Mouse (Mus musculus) MEL (cell line): Measurements from ENCODE around the gene Dpm2. TPM values are rescaled to one million over a fixed set of nuclear protein-coding genes. Genes with fewer than 3 reads are reported as not detected.
A peak's percentile ranks its signal among the peaks of the same experiment; 100 is the strongest.

Experiments
- DNase-seq: peaks from one replicate; pipeline ENCODE4 v3.0.0; 2011; ENCODE audit warnings: low read depth, low spot score
- H3K27ac ChIP-seq: 2 replicates; pipeline ENCODE4 v1.5.1; 2012; ENCODE audit warnings: low read depth, mild to moderate bottlenecking, control low read depth, low read length, moderate library complexity; ENCODE audit not compliant: control insufficient read depth
- H3K27me3 ChIP-seq, 2 experiments: fragments of 150-350 bp in 1 of 2; sonication (generic) in 1 of 2; 2 replicates each; pipeline ENCODE4 v1.6.1; 2012; ENCODE audit warnings: low read length in 2 of 2, mild to moderate bottlenecking in 2 of 2, improper control_type of control experiment in 1 of 2, moderate library complexity in 1 of 2; ENCODE audit not compliant: insufficient read depth in 2 of 2, control insufficient read depth in 1 of 2
- H3K36me3 ChIP-seq, 2 experiments: 2 replicates each; pipeline ENCODE4 v1.6.1; 2012 to 2014; ENCODE audit warnings: low read length in 2 of 2, improper control_type of control experiment in 1 of 2, inconsistent platforms in 1 of 2, mild to moderate bottlenecking in 1 of 2; ENCODE audit not compliant: insufficient read depth in 2 of 2, control insufficient read depth in 1 of 2
- H3K4me1 ChIP-seq, 2 experiments: fragments of 150-350 bp in 1 of 2; sonication (generic) in 1 of 2; 2 replicates each; pipeline ENCODE4 v1.6.1; 2012; ENCODE audit warnings: low read length in 2 of 2, improper control_type of control experiment in 1 of 2, mild to moderate bottlenecking in 1 of 2; ENCODE audit not compliant: insufficient read depth in 2 of 2, control insufficient read depth in 1 of 2
- H3K4me3 ChIP-seq, 2 experiments: fragments of 150-350 bp in 1 of 2; sonication (generic) in 1 of 2; 2 replicates each; pipeline ENCODE4 v1.5.1; 2012; ENCODE audit warnings: low read depth in 2 of 2, low read length in 2 of 2, mild to moderate bottlenecking in 2 of 2, moderate library complexity in 2 of 2, control low read depth in 1 of 2, improper control_type of control experiment in 1 of 2; ENCODE audit not compliant: control insufficient read depth in 1 of 2, insufficient read depth in 1 of 2
- H3K79me2 ChIP-seq: 2 replicates; pipeline ENCODE4 v1.6.1; 2012; ENCODE audit warnings: mild to moderate bottlenecking, low read length, moderate library complexity; ENCODE audit not compliant: control insufficient read depth, poor library complexity, insufficient read depth
- H3K9ac ChIP-seq: 2 replicates; pipeline ENCODE4 v1.6.1; 2012; ENCODE audit warnings: low read depth, mild to moderate bottlenecking, control low read depth, low read length, moderate library complexity; ENCODE audit not compliant: control insufficient read depth, poor library complexity, severe bottlenecking
- H3K9me3 ChIP-seq: fragments of 150-350 bp; sonication (generic); replicated peaks from 2 replicates; pipeline ENCODE4 v1.6.1; 2012; ENCODE audit warnings: mild to moderate bottlenecking, low read length, improper control_type of control experiment, moderate library complexity; ENCODE audit not compliant: insufficient read depth
- BHLHE40 ChIP-seq: IDR thresholded peaks from 2 replicates; pipeline ENCODE4 v1.6.1; 2012; ENCODE audit warnings: low read depth, mild to moderate bottlenecking, inconsistent platforms, low read length, improper control_type of control experiment, borderline replicate concordance
- CHD1 ChIP-seq: IDR thresholded peaks from 2 replicates; pipeline ENCODE4 v1.6.1; 2012; ENCODE audit warnings: low read depth, mild to moderate bottlenecking, inconsistent platforms, low read length, improper control_type of control experiment
- CHD2 ChIP-seq: IDR thresholded peaks from 2 replicates; pipeline ENCODE4 v1.6.1; 2011; ENCODE audit warnings: low read length, improper control_type of control experiment
- GATA1 ChIP-seq: IDR thresholded peaks from 2 replicates; pipeline ENCODE4 v1.6.1; 2011; ENCODE audit warnings: low read depth, low read length, improper control_type of control experiment
- HCFC1 ChIP-seq: IDR thresholded peaks from 2 replicates; pipeline ENCODE4 v1.6.1; 2012; ENCODE audit warnings: low read depth, mild to moderate bottlenecking, inconsistent platforms, low read length, improper control_type of control experiment, moderate library complexity
- MEF2A ChIP-seq: IDR thresholded peaks from 2 replicates; pipeline ENCODE4 v1.6.1; 2014; ENCODE audit warnings: low read depth, mild to moderate bottlenecking, inconsistent platforms, low read length, improper control_type of control experiment; ENCODE audit not compliant: poor library complexity, insufficient replicate concordance, severe bottlenecking; ENCODE audit errors: extremely low read depth
- NRF1 ChIP-seq: IDR thresholded peaks from 2 replicates; pipeline ENCODE4 v1.6.1; 2014; ENCODE audit warnings: low read depth, mild to moderate bottlenecking, inconsistent platforms, low read length, improper control_type of control experiment, moderate library complexity; ENCODE audit not compliant: poor library complexity, insufficient read depth, severe bottlenecking
- POLR2A ChIP-seq, 2 experiments: IDR thresholded peaks; 2 replicates each; pipeline ENCODE4 v1.6.1; 2011 to 2012; ENCODE audit warnings: low read length in 2 of 2, mild to moderate bottlenecking in 2 of 2, control low read depth in 1 of 2, improper control_type of control experiment in 1 of 2, low read depth in 1 of 2, moderate library complexity in 1 of 2; ENCODE audit not compliant: control insufficient read depth in 1 of 2, insufficient read depth in 1 of 2, poor library complexity in 1 of 2
- RAD21 ChIP-seq: IDR thresholded peaks from 2 replicates; pipeline ENCODE4 v1.6.1; 2011; ENCODE audit warnings: mild to moderate bottlenecking, low read depth, low read length, improper control_type of control experiment
- RCOR1 ChIP-seq: IDR thresholded peaks from 2 replicates; pipeline ENCODE4 v1.6.1; 2012; ENCODE audit warnings: low read depth, mild to moderate bottlenecking, inconsistent platforms, low read length, improper control_type of control experiment
- SIN3A ChIP-seq: IDR thresholded peaks from 2 replicates; pipeline ENCODE4 v1.6.1; 2012; ENCODE audit warnings: low read length, improper control_type of control experiment, inconsistent platforms
- SMC3 ChIP-seq: IDR thresholded peaks from 2 replicates; pipeline ENCODE4 v1.6.1; 2011; ENCODE audit warnings: low read depth, low read length, improper control_type of control experiment
- TBP ChIP-seq: IDR thresholded peaks from 2 replicates; pipeline ENCODE4 v1.8.0; 2011; ENCODE audit warnings: low read depth, low read length, improper control_type of control experiment
- TCF12 ChIP-seq: IDR thresholded peaks from 2 replicates; pipeline ENCODE4 v1.6.1; 2014; ENCODE audit warnings: low read depth, mild to moderate bottlenecking, inconsistent platforms, low read length, improper control_type of control experiment, moderate library complexity
- USF2 ChIP-seq, 2 experiments: IDR thresholded peaks; 2 replicates each; pipeline ENCODE4 v1.6.1; 2011 to 2012; ENCODE audit warnings: improper control_type of control experiment in 2 of 2, low read length in 2 of 2, borderline replicate concordance in 1 of 2, inconsistent platforms in 1 of 2, low read depth in 1 of 2, mild to moderate bottlenecking in 1 of 2; ENCODE audit not compliant: insufficient read depth in 1 of 2
- ZNF384 ChIP-seq: IDR thresholded peaks from 2 replicates; pipeline ENCODE4 v1.6.1; 2012; ENCODE audit warnings: low read depth, mild to moderate bottlenecking, inconsistent platforms, low read length, improper control_type of control experiment
- polyA plus RNA-seq, 2 experiments: library from polyadenylated mRNA; stranded (reverse) in 1 of 2; unstranded in 1 of 2; fragments of >175 nt in 1 of 2; fragments of >200 nt in 1 of 2; gene quantifications; 2 replicates each; pipeline versions ENCODE4 v1.2.1 to v1.2.4; 2012; ENCODE audit warnings: low replicate concordance in 2 of 2, low read depth in 1 of 2; ENCODE audit not compliant: insufficient read length in 2 of 2, insufficient read depth in 1 of 2, missing spikeins in 1 of 2
- total RNA-seq: library from RNA; depleted of rRNA; stranded (reverse); fragments of 300-350 nt; gene quantifications from 2 replicates; pipeline ENCODE4 v1.2.3, GENCODE M21; 2012

Gene Dpm2
- total and polyA plus RNA-seq, 3 experiments = 45.8 to 109 TPM; not detected in 1

DNA sequence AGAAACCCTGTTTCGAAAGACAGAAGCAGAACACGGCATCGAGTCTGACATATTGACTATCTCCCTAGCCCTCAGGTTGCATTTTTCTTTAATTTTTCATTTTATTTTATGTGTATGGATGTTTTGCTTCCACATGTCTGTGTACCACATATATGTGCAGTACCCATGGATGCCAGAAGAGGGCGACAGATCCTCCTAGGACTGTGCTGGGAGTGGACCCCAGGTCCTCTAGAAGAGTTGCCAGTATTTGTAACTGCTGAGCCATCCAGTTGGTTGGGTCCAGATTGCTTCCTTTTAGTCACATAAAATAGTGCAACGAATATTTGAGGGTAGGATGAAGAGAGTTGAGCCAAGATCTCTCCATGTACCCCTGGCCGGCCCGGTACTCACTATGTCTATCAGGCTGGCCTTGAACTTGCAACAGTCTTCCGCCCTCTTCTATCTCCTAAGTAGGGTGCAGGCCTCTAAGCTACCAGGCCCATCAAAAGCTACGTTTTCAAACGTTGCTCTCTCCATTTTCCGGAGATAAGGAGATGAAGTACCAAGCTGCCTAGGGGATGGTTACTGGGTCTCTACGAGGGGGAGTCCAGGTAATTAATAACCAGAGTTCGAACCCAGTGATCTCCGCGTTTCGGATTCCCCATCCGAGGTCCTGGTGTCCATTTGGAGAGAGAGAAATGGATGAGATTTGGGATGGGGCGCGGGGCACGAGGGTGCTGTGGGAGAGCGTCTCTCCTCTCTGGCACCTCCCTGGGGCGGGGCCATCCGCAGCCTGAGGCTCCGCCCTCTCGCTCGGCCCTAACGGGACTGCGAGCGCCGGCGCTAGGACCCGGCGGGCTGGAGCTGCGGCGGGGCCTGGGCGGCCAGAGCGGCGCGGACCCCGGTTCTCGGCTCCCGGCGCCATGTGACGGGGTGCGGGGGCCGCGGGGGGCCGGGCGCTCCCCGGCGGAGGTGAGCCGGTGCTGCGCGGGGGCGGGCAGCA is 35.8 kb downstream of the Dpm2 start (continued):
- TF ChIP-seq ZNF384 = no peak
- peak; percentile 11; the same call in 1 of the 2 replicates for TF ChIP-seq RCOR1
- no peak for TF ChIP-seq MEF2A
- TF ChIP-seq POLR2A (IDR thresholded peaks at IDR 0.05; ENCODE audit: control insufficient read depth in 1 of 2, insufficient read depth in 1 of 2, low read depth in 1 of 2, low read length in 2 of 2, poor library complexity in 1 of 2) = peak in 1 of 2 experiments; percentile 46; a peak in 2 of 4 replicates
- TF ChIP-seq BHLHE40 = no peak
- TF ChIP-seq HCFC1 = peak; percentile 64
- peak; percentile 28 for TF ChIP-seq RAD21
- TF ChIP-seq GATA1 = no peak
- peak; percentile 51 for TF ChIP-seq SMC3
- no peak for TF ChIP-seq USF2 (IDR thresholded peaks at IDR 0.05; ENCODE audit: borderline replicate concordance in 1 of 2, insufficient read depth in 1 of 2, low read depth in 1 of 2, low read length in 2 of 2)
- no peak for TF ChIP-seq CHD2

DNA sequence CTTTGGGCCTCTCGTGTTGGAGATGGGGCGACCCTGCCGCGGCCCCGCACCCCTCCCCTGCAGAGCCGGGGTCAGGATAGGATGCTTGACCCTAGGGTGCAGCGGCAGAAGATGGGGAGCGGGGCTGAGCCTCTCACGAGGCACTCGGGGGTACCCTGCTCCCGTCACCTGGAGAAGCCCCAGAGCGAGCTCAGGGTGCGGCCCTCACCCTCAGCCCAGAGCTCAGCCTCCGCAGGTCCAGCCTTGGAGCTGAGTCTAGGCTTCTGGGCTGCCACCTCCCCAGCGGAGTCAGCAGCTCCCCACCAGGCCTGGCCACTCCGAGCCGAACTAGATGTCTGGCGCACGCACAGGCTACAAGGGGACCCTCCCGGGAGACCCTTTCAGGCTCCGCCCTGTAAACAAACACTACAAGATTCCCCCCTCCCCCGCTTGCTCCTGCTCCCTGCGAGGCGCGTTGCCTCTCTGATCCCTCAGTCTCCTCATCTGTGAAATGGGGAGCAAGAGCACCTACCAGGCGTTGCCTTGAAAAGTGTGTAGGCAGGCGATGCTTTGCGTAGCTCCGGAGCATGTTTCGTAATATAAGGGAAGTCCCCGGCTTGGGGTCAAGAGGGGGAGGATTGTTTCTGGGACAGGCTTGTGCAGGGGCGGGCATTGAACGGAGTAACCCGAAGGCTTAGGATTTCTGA is 36.7 kb downstream of the Dpm2 start:
- DNase-seq = peak; percentile 78
- Histone ChIP-seq H3K27me3 (no peaks in the 10 kb centered on the region), H3K36me3 (peaks cover 0 to 6% of the 10 kb centered on the region in 2 experiments; a peak in 2 of 4 replicates), H3K9ac (peak overlapping the region; percentile 76), H3K4me1 (peaks cover 6 to 29% of the 10 kb centered on the region in 2 experiments), H3K27ac (peak overlapping the region; percentile 74), H3K9me3 (no peaks in the 10 kb centered on the region), H3K79me2 (peaks cover 2% of the 10 kb centered on the region; the same call in 1 of the 2 replicates), H3K4me3 (peak overlapping the region; percentile 78 to 93)
- TF ChIP-seq TBP (no peak), POLR2A (IDR thresholded peaks at IDR 0.05; ENCODE audit: control insufficient read depth in 1 of 2, insufficient read depth in 1 of 2, low read depth in 1 of 2, low read length in 2 of 2, poor library complexity in 1 of 2) (0 out of 4 replicates have a peak, but pooled peaks of 1 of the 2 experiments have one; percentile 14)

DNA sequence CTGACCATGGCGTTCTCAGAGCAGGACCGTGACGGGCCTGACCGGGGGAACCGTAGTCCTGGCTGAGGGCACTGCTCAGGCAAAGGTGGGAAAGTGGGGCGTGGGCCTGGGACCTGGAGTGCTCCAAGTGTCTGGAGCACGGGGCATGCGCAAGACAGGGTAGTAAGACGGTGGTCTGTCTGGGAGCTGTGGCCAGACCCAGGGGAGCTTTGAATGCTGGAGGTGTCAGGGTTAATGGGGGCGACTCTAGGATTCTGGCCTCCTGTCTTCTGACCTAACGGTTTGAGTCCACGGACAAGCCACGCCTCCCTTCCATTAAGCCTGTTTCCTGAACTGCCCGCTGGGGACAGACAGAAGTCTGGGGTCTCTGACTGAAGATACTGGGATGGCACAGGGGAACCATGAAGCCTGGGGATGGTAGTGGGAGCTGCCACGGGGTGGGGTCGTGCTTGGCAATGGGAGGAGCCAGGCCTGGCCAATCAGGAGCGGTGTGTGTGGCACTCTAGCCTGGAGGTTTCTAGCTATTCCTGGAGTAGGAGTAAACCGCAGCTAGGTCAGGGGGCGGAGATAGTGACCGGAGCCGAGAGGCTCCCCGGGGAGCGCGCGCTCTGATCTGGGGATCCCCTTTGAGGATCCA is 37.6 kb downstream of the Dpm2 start:
- TF ChIP-seq MEF2A (peak; percentile 41; the same call in 1 of the 2 replicates), SIN3A (no peak; the same call in 1 of the 2 replicates), CHD1 (no peak), RCOR1 (peak; percentile 4; the same call in 1 of the 2 replicates), POLR2A (IDR thresholded peaks at IDR 0.05; ENCODE audit: control insufficient read depth in 1 of 2, insufficient read depth in 1 of 2, low read depth in 1 of 2, low read length in 2 of 2, poor library complexity in 1 of 2) (no peak; a peak in 1 of 4 replicates), NRF1 (peak; percentile 60; the same call in 1 of the 2 replicates), TCF12 (no peak)
- no peaks in the 10 kb centered on the region for H3K9me3 ChIP-seq
- peak overlapping the region; percentile 30 for H3K27ac ChIP-seq
- peaks cover 0 to 6% of the 10 kb centered on the region in 2 experiments; a peak in 2 of 4 replicates for H3K36me3 ChIP-seq
- H3K9ac ChIP-seq = peak overlapping the region; percentile 36
- DNase-seq = peak; percentile 89
- H3K4me3 ChIP-seq = peak overlapping the region; percentile 78 to 93
- H3K27me3 ChIP-seq = no peaks in the 10 kb centered on the region
- peaks cover 6 to 29% of the 10 kb centered on the region in 2 experiments for H3K4me1 ChIP-seq
- peaks cover 2% of the 10 kb centered on the region; the same call in 1 of the 2 replicates for H3K79me2 ChIP-seq
